Mouse (Mus musculus) midbrain, embryonic 16.5 days (tissue): Measurements from ENCODE around the gene Ccnq. TPM values are rescaled to one million over a fixed set of nuclear protein-coding genes. Genes with fewer than 3 reads are reported as not detected.
A peak's percentile ranks its signal among the peaks of the same experiment; 100 is the strongest.

ENCODE experiments used
- ATAC-seq: fragments of 200-750 bp; cut with Nextera tagmentation; 2 replicates; pipeline ENCODE4 v1.8.0; 2017; ENCODE audit warnings: moderate TSS enrichment
- H3K27ac ChIP-seq: fragments of 300-500 bp; sonication (generic); 2 replicates; pipeline ENCODE4 v1.5.1; 2014; ENCODE audit warnings: mild to moderate bottlenecking, low read length, mixed read lengths
- H3K27me3 ChIP-seq: fragments of 300-500 bp; sonication (generic); 2 replicates; pipeline ENCODE4 v1.6.1; 2014; ENCODE audit warnings: low read depth, low read length, mixed read lengths; ENCODE audit not compliant: control insufficient read depth, insufficient read depth
- H3K36me3 ChIP-seq: fragments of 300-500 bp; sonication (generic); 2 replicates; pipeline ENCODE4 v1.6.1; 2014; ENCODE audit warnings: mild to moderate bottlenecking, low read length, moderate library complexity, mixed read lengths; ENCODE audit not compliant: control insufficient read depth, insufficient read depth
- H3K4me1 ChIP-seq: fragments of 300-500 bp; sonication (generic); 2 replicates; pipeline ENCODE4 v1.6.1; 2014; ENCODE audit warnings: mild to moderate bottlenecking, low read length, mixed read lengths; ENCODE audit not compliant: control insufficient read depth, insufficient read depth
- H3K4me2 ChIP-seq: fragments of 300-500 bp; sonication (generic); 2 replicates; pipeline ENCODE4 v1.6.1; 2014; ENCODE audit warnings: mild to moderate bottlenecking, low read length, mixed read lengths
- H3K4me3 ChIP-seq: fragments of 300-500 bp; sonication (generic); 2 replicates; pipeline ENCODE4 v1.5.1; 2014; ENCODE audit warnings: low read depth, mild to moderate bottlenecking, low read length, moderate library complexity, mixed read lengths
- H3K9ac ChIP-seq: fragments of 300-500 bp; sonication (generic); 2 replicates; pipeline ENCODE4 v1.6.1; 2014; ENCODE audit warnings: low read depth, low read length, mixed read lengths
- H3K9me3 ChIP-seq: fragments of 300-500 bp; sonication (generic); replicated peaks from 2 replicates; pipeline ENCODE4 v1.6.1; 2014; ENCODE audit warnings: mild to moderate bottlenecking, low read length, mixed read lengths; ENCODE audit not compliant: control insufficient read depth, poor library complexity, severe bottlenecking
- WGBS: fragments of 180-500 bp; shearing (Covaris S2); extraction: QIAGEN DNeasy Blood & Tissue Kit; methylation state at CpG from one replicate; pipeline ENCODE4 v1.1.7; 2014; 5-methylcytosine and 5-hydroxymethylcytosine counted together
- polyA plus RNA-seq: library from polyadenylated mRNA; unstranded; fragments of >200 nt; fragmentation: Nextera tagmentation; extraction: Ambion mirVana; gene quantifications from 2 replicates; pipeline ENCODE4 v1.2.1, GENCODE M21; 2015

Ccnq gene
- polyA plus RNA-seq, 1 experiment from 2014 or later, result 27.8 TPM

GRCm38 (mm10) chr11:78786013-78786431 lies 34.5 kb upstream of the Ccnq start:
- Histone ChIP-seq H3K36me3 (no peaks in the 10 kb centered on the region), H3K27me3 (no peaks in the 10 kb centered on the region), H3K4me3 (no peak overlapping the region), H3K9me3 (no peaks in the 10 kb centered on the region), H3K27ac (0 out of 2 replicates have a peak overlapping the region, but pooled peaks have one; percentile 19), H3K4me1 (peaks cover 15% of the 10 kb centered on the region; the same call in 1 of the 2 replicates), H3K9ac (0 out of 2 replicates have a peak overlapping the region, but pooled peaks have one; percentile 23), H3K4me2 (no peak overlapping the region)
- peak; percentile 77; the same call in 1 of the 2 replicates for ATAC-seq
- WGBS, result 10% methylated on average over 7 of the region's 7 CpGs

- Histone ChIP-seq H3K4me2 (no peak overlapping the region), H3K36me3 (no peaks in the 10 kb centered on the region), H3K4me3 (no peak overlapping the region), H3K27ac (no peak overlapping the region), H3K4me1 (peaks cover 13% of the 10 kb centered on the region; the same call in 1 of the 2 replicates), H3K9me3 (no peaks in the 10 kb centered on the region), H3K9ac (no peak overlapping the region), H3K27me3 (no peaks in the 10 kb centered on the region)
- ATAC-seq, result no peak
- 38% methylated on average over 9 of the region's 9 CpGs for WGBS
Observed at GRCm38 (mm10) chr11:78782791-78783347, 31.3 kb upstream of the Ccnq start.

GRCm38 (mm10) chr11:78782326-78782725 lies 30.8 kb upstream of the Ccnq start:
- Histone ChIP-seq H3K27ac (no peak overlapping the region), H3K27me3 (no peaks in the 10 kb centered on the region), H3K36me3 (no peaks in the 10 kb centered on the region), H3K4me3 (no peak overlapping the region), H3K4me2 (no peak overlapping the region), H3K9ac (no peak overlapping the region), H3K9me3 (no peaks in the 10 kb centered on the region), H3K4me1 (peaks cover 16% of the 10 kb centered on the region; the same call in 1 of the 2 replicates)
- ATAC-seq, result no peak
- 87% methylated on average over 5 of the region's 5 CpGs for WGBS

- Histone ChIP-seq H3K4me2 (no peak overlapping the region), H3K36me3 (no peaks in the 10 kb centered on the region), H3K27ac (no peak overlapping the region), H3K4me3 (no peak overlapping the region), H3K9ac (no peak overlapping the region), H3K27me3 (no peaks in the 10 kb centered on the region), H3K9me3 (no peaks in the 10 kb centered on the region), H3K4me1 (peaks cover 5% of the 10 kb centered on the region; the same call in 1 of the 2 replicates)
- 85% methylated on average over 3 of the region's 3 CpGs for WGBS
- no peak for ATAC-seq
Observed at GRCm38 (mm10) chr11:78780571-78780970, 29.0 kb upstream of the Ccnq start.

GRCm38 (mm10) chr11:78780002-78780401 lies 28.5 kb upstream of the Ccnq start:
- H3K27ac ChIP-seq, result no peak overlapping the region
- no peaks in the 10 kb centered on the region for H3K9me3 ChIP-seq
- H3K27me3 ChIP-seq, result no peaks in the 10 kb centered on the region
- H3K4me3 ChIP-seq, result no peak overlapping the region
- H3K36me3 ChIP-seq, result no peaks in the 10 kb centered on the region
- H3K4me2 ChIP-seq, result no peak overlapping the region
- no peak overlapping the region for H3K9ac ChIP-seq
- H3K4me1 ChIP-seq, result peaks cover 3% of the 10 kb centered on the region; the same call in 1 of the 2 replicates
- WGBS, result 97% methylated on average over 3 of the region's 3 CpGs
- ATAC-seq, result no peak

GRCm38 (mm10) chr11:78777851-78778680 lies 26.5 kb upstream of the Ccnq start:
- Histone ChIP-seq H3K9ac (no peak overlapping the region), H3K9me3 (no peaks in the 10 kb centered on the region), H3K36me3 (no peaks in the 10 kb centered on the region), H3K27ac (no peak overlapping the region), H3K27me3 (no peaks in the 10 kb centered on the region), H3K4me1 (peaks cover 3% of the 10 kb centered on the region; the same call in 1 of the 2 replicates), H3K4me2 (no peak overlapping the region), H3K4me3 (no peak overlapping the region)
- ATAC-seq, result no peak
- 57% methylated on average over 10 of the region's 10 CpGs for WGBS

GRCm38 (mm10) chr11:78771751-78772283 lies 20.3 kb upstream of the Ccnq start:
- Histone ChIP-seq H3K9ac (no peak overlapping the region), H3K4me2 (no peak overlapping the region), H3K36me3 (no peaks in the 10 kb centered on the region), H3K4me1 (no peaks in the 10 kb centered on the region; the same call in 1 of the 2 replicates), H3K4me3 (no peak overlapping the region), H3K9me3 (no peaks in the 10 kb centered on the region), H3K27ac (no peak overlapping the region), H3K27me3 (no peaks in the 10 kb centered on the region)
- WGBS, result 75% methylated on average over 11 of the region's 11 CpGs
- ATAC-seq, result no peak

GRCm38 (mm10) chr11:78770436-78770835 lies 18.9 kb upstream of the Ccnq start:
- Histone ChIP-seq H3K27ac (no peak overlapping the region), H3K4me2 (no peak overlapping the region), H3K9me3 (no peaks in the 10 kb centered on the region), H3K27me3 (no peaks in the 10 kb centered on the region), H3K9ac (no peak overlapping the region), H3K4me1 (no peaks in the 10 kb centered on the region; the same call in 1 of the 2 replicates), H3K4me3 (no peak overlapping the region), H3K36me3 (no peaks in the 10 kb centered on the region)
- ATAC-seq, result no peak
- 91% methylated on average over 6 of the region's 6 CpGs for WGBS

GRCm38 (mm10) chr11:78768778-78769177 lies 17.2 kb upstream of the Ccnq start:
- no peaks in the 10 kb centered on the region; the same call in 1 of the 2 replicates for H3K4me1 ChIP-seq
- no peak overlapping the region for H3K27ac ChIP-seq
- H3K4me2 ChIP-seq, result no peak overlapping the region
- WGBS, result 21% methylated on average over 3 of the region's 3 CpGs
- no peaks in the 10 kb centered on the region for H3K36me3 ChIP-seq
- no peak overlapping the region for H3K9ac ChIP-seq
- H3K4me3 ChIP-seq, result no peak overlapping the region
- 0 out of 2 replicates have a peak, but pooled peaks have one; percentile 17 for ATAC-seq
- 0 out of 2 replicates have a peak, but pooled peaks cover 3% of the 10 kb centered on the region for H3K27me3 ChIP-seq
- H3K9me3 ChIP-seq, result no peaks in the 10 kb centered on the region
